Mouse (Mus musculus) embryo, embryonic 11 days (tissue): Measurements from ENCODE around the gene Zfp598.
"Not testable (repeated sequence)": the region's sequence is repeated elsewhere in the genome, so short reads cannot be mapped to it uniquely, and the experiment has no call there.

ENCODE experiments used
- DNase-seq: peaks from one replicate; pipeline ENCODE4 v3.0.0-alpha.2; 2015

The Zfp598 gene

GRCm38 (mm10) chr17:24648731-24649377, 20.6 kb upstream of the Zfp598 start:
- no peak for DNase-seq

- DNase-seq, result peak; percentile 62
These were observed 19.9 kb upstream of the Zfp598 start for GRCm38 (mm10) chr17:24649581-24650069.

DNA sequence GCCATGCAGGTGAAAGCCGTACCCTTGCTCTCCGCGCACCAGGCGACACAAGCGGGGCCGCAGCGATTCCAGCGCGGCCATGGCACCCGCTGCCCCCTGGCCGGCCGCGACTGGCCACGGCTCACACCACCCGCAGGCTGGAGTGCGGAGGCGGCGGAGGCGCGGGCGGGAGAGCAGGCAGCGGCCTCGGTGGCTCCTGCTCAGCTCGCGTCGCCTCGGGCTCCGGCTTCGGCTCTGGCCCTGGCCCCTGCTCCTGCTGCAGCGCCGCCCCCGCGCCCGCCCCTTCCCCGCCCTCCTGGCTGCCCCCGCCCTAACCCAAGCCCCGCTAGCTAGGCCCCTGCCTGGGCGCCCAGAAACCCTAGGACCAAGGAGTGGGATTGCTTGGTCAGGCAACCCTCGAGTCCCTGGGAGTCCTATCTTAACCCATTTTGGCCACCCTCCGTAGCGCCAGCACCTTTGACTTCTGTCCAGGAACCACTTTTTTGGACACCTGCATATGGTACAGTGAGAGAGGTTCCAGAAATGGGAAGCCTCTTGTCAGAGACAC, 19.3 kb upstream of the Zfp598 start, which contains the start of gene Slc9a3r2:
Gene Slc9a3r2, minus strand, starts transcription at position 258 of the 547 bp plus-strand sequence.
- DNase-seq, result peak; percentile 83

DNA sequence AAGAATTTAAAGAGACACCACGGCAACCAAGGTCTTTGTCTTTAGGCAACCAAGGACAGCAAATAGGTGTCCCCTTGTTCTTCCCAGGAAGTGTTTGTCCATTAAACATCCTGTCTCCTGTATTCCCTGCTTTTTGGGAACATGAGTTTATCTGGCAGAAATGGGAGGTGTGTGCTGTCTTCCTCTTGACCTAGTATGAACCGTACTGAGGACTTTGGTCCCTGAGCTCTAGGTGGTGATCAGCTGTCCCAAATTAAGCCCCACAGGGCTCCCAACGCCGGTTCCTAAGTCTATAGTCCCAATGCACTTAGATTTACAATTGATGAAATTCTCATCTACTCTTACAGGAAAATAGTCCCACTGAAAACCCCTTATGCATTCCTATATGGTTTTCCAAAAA, 18.7 kb upstream of the Zfp598 start:
- DNase-seq, result no peak

GRCm38 (mm10) chr17:24651835-24652234, 17.7 kb upstream of the Zfp598 start:
- no peak for DNase-seq

- DNase-seq, result peak; percentile 92
These were observed 15.3 kb upstream of the Zfp598 start for GRCm38 (mm10) chr17:24653967-24654710.

DNA sequence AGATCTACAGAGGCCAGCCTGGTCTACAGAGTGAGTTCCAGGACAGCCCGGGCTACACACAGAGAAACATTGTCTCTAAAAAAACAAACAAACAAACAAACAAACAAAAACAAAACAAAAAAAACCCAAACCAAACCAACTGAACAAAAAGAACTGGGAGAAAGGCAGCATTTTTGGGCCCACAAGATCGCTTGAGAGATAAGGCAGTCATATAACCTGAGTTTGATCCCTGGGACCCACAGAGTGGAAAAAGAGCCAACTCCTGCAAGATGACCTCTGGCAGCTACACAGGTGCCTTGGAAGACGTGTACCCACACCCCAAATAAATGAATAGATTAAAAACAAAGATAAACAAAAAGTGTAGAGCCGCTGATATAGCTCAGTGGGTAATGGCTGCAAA, 14.5 kb upstream of the Zfp598 start:
- DNase-seq, result no peak

GRCm38 (mm10) chr17:24658017-24658758, 11.3 kb upstream of the Zfp598 start, which contains the start of gene Npw:
Gene Npw, minus strand, starts transcription at chr17:24658457.
- peak; percentile 57 for DNase-seq

GRCm38 (mm10) chr17:24667011-24667410, 2.5 kb upstream of the Zfp598 start:
- DNase-seq, result not testable (repeated sequence)

- peak; percentile 56 for DNase-seq
These were observed 2.1 kb upstream of the Zfp598 start for GRCm38 (mm10) chr17:24667416-24667815.

GRCm38 (mm10) chr17:24669214-24669544, 308 bp upstream of the Zfp598 start:
- DNase-seq, result not testable (repeated sequence)

GRCm38 (mm10) chr17:24670246-24670844, 858 bp downstream of the Zfp598 start:
- no peak for DNase-seq

DNA sequence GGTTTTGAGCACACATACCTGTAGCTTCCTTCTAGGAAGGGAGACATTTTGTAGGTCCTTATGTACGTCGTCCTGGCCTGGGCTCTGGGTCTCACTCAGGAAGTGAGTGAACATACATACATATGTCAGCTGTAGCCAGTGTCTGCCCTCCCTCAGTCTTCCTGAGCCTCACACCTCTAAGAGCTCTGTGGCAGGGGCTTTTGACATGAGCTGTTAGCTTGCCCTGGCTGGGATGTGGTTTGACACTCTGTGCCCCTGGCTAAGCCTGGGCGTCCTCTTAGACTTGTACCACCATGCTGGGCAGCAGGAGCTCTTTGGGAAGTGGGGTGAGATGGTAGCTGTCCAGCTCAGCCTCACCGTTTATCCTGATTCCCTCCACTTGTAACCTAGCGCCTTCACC, 1.9 kb downstream of the Zfp598 start:
- DNase-seq, result no peak

DNA sequence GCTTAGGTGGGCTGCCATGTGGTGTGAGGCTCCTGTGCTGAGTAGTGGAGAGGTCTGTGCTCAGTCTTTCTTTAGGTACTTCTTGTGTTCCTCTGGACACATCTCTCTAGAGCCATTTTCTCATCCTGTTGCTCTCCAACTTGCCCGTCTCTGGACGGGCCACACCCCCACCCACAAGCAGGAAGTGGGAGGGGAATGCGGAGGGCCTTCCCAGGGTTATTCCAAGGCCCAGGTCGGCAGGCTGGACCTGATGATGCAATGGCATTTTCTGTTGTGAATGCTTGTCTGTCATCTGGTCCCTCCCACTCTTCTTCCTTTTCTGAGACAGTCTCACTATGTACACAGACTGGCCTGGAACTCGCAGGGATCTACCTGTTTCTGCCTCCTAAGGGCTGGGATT, 2.7 kb downstream of the Zfp598 start:
- DNase-seq, result no peak

- no peak for DNase-seq
These were observed 4.8 kb downstream of the Zfp598 start for GRCm38 (mm10) chr17:24674277-24674676.

GRCm38 (mm10) chr17:24676187-24676586, 6.7 kb downstream of the Zfp598 start:
- DNase-seq, result peak; percentile 70

GRCm38 (mm10) chr17:24676877-24677276, 7.4 kb downstream of the Zfp598 start:
- DNase-seq, result no peak

- no peak for DNase-seq
These were observed 8.1 kb downstream of the Zfp598 start for GRCm38 (mm10) chr17:24677500-24678080.

- DNase-seq, result peak; percentile 72
These were observed 17.0 kb downstream of the Zfp598 start for GRCm38 (mm10) chr17:24686514-24686913.

DNA sequence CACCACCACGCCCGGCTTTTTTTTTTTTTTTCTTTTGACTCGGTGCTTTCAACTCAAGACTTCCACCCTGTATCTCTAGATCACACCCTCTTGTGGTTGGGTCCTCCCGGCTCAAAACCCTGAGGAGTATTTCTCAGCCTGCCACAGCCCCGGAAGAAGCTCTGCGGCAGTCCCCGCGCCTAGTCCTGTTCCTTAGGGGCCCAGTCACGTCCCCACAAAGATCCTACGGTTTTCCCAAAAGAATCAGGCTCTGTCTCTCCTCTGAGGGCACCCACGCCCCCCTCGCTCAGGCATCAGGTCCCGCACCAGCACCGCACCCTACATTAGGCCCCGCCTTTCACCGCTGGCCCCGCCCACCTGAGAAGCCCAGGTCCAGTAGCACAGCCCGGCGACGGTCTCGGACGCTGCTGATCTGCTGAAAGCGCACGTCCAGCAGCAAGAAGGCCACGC, 17.7 kb downstream of the Zfp598 start:
- peak; percentile 63 for DNase-seq

DNA sequence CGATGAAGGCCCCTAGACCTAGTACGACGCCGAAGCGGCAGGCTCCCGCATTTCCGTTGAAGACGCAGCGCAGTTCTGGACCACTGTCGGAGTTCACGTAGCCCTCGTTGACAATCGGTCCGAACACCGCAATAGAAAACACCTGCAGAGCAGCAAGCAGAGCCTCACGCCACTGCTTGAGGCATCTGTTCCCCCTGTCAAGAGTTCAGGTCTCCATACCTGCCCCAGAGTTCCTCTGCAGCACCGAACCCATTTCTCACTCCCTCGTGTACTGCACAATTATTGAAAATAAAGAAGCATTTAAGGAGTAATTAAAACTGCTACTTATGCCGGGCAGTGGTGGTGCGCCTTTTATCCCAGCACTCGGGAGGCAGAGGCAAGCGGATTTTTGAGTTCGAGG, 18.1 kb downstream of the Zfp598 start:
- no peak for DNase-seq
